Mouse (Mus musculus) embryonic fibroblast, embryonic 13.5 days (primary cell): ENCODE measurements at regions not wholly inside any gene's neighbourhood (a gene's known extent, or its start where the extent isn't known, plus 50 kb on each side); places are given as distances from the start of the nearest gene placed in this dataset.

ENCODE experiments used
- CTCF ChIP-seq: IDR thresholded peaks from 2 replicates; pipeline ENCODE4 v1.5.1; 2011; ENCODE audit warnings: mild to moderate bottlenecking, control low read depth, low read length, moderate library complexity, borderline replicate concordance; ENCODE audit not compliant: insufficient read depth
- POLR2A ChIP-seq: IDR thresholded peaks from 2 replicates; pipeline ENCODE4 v1.6.1; 2011; ENCODE audit warnings: low read depth, mild to moderate bottlenecking, control low read depth, low read length, moderate library complexity

- TF ChIP-seq CTCF, result no peak
- TF ChIP-seq POLR2A, result no peak
Measured at GRCm38 (mm10) chr12:27431338-27431737, 89.0 kb upstream of the Sox11 start.
